Mouse (Mus musculus): ENCODE results near the gene L3mbtl4. TPM values are rescaled to one million over a fixed set of nuclear protein-coding genes. Genes with fewer than 3 reads are reported as not detected.
"Not testable (repeated sequence)": the region's sequence is repeated elsewhere in the genome, so short reads cannot be mapped to it uniquely, and the experiment has no call there.

L3mbtl4 gene
- total RNA-seq, 4 experiments from 2014 or later: 0.09 to 0.77 (median 0.30) TPM

- DNase-seq: peak; percentile 3
Observed at GRCm38 (mm10) chr17:68405993-68406392, 132.4 kb downstream of the L3mbtl4 start.

- DNase-seq: not testable (repeated sequence)
Observed at GRCm38 (mm10) chr17:68407121-68407520, 133.5 kb downstream of the L3mbtl4 start.

GRCm38 (mm10) chr17:68422663-68423498 is 149.3 kb downstream of the L3mbtl4 start:
- no peak for DNase-seq

- DNase-seq: no peak
Observed at GRCm38 (mm10) chr17:68433576-68433975, 160.0 kb downstream of the L3mbtl4 start.

GRCm38 (mm10) chr17:68450921-68451320 is 177.3 kb downstream of the L3mbtl4 start:
- DNase-seq: no peak

GRCm38 (mm10) chr17:68461471-68461870 is 187.9 kb downstream of the L3mbtl4 start:
- no peak for DNase-seq

GRCm38 (mm10) chr17:68467311-68467710 is 193.7 kb downstream of the L3mbtl4 start:
- no peak for DNase-seq

- no peak for DNase-seq
Observed at GRCm38 (mm10) chr17:68490065-68490691, 216.6 kb downstream of the L3mbtl4 start.

GRCm38 (mm10) chr17:68492231-68492630 is 218.6 kb downstream of the L3mbtl4 start:
- DNase-seq: no peak

GRCm38 (mm10) chr17:68502998-68503397 is 229.4 kb downstream of the L3mbtl4 start:
- DNase-seq: not testable (repeated sequence)

GRCm38 (mm10) chr17:68559698-68560097 is 286.1 kb downstream of the L3mbtl4 start:
- no peak for DNase-seq

- no peak for DNase-seq
Observed at GRCm38 (mm10) chr17:68560264-68560663, 286.7 kb downstream of the L3mbtl4 start.

- no peak for DNase-seq
Observed at GRCm38 (mm10) chr17:68571806-68572205, 298.2 kb downstream of the L3mbtl4 start.

- no peak for DNase-seq
Observed at GRCm38 (mm10) chr17:68585195-68585594, 311.6 kb downstream of the L3mbtl4 start.

- DNase-seq: no peak
Observed at GRCm38 (mm10) chr17:68591619-68592018, 318.0 kb downstream of the L3mbtl4 start.

GRCm38 (mm10) chr17:68602744-68603143 is 329.1 kb downstream of the L3mbtl4 start:
- no peak for DNase-seq

- peak; percentile 4 for DNase-seq
Observed at GRCm38 (mm10) chr17:68607691-68608090, 334.1 kb downstream of the L3mbtl4 start.

- no peak for DNase-seq
Observed at GRCm38 (mm10) chr17:68611247-68611646, 337.6 kb downstream of the L3mbtl4 start.

GRCm38 (mm10) chr17:68625281-68625680 is 351.7 kb downstream of the L3mbtl4 start:
- DNase-seq: no peak

GRCm38 (mm10) chr17:68629631-68630426 is 356.2 kb downstream of the L3mbtl4 start:
- DNase-seq: no peak

- no peak for DNase-seq
Observed at GRCm38 (mm10) chr17:68631396-68631795, 357.8 kb downstream of the L3mbtl4 start.

- no peak for DNase-seq
Observed at GRCm38 (mm10) chr17:68640187-68640586, 366.6 kb downstream of the L3mbtl4 start.

- no peak for DNase-seq
Observed at GRCm38 (mm10) chr17:68642521-68643088, 369.0 kb downstream of the L3mbtl4 start.
